Mouse (Mus musculus): ENCODE measurements around the gene Msrb3.
"Not testable (repeated sequence)": the region's sequence is repeated elsewhere in the genome, so short reads cannot be mapped to it uniquely, and the experiment has no call there.

Gene Msrb3

DNA sequence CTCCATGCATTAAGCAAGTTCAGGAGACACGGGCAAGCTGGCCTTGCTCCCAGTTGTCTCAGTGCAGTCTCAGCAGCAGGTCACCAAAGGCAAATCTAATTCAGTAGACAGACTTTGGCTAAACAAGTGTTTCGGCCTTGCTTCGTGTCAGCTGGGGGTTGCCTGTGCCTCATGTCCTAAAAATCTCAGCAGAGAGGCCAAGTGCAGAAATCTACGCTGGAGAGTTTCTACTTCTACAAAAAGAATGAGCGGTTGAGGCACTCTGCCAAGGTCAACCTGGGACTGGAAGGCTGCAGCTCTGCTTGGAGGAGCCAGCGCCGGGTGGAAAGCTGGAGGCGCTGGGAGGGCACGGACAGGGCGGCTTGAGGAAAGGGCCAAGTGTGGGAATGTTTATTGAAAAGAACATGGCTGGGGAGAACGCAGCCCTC lies 147.6 kb downstream of the Msrb3 start:
- DNase-seq (ENCODE audit: low spot score in 2 of 2), result no peak

DNA sequence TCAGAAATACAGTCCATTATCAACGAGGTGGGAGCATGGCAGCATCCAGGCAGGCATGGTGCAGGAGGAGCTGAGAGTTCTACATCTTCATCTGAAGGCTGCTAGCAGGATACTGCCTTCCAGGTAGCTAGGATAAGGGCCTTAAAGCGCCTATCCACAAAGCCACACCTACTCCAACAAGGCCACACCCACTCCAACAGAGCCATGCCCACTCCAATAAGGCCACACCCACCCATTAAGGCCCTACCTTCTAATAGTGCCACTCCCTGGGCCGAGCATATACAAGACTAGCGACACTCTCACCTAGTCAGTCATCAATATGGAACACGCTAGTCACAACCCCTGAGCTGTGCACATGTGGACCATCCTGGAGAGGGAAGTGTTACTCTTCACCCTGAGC lies 149.3 kb downstream of the Msrb3 start:
- not testable (repeated sequence) for DNase-seq (ENCODE audit: low spot score in 2 of 2)

DNA sequence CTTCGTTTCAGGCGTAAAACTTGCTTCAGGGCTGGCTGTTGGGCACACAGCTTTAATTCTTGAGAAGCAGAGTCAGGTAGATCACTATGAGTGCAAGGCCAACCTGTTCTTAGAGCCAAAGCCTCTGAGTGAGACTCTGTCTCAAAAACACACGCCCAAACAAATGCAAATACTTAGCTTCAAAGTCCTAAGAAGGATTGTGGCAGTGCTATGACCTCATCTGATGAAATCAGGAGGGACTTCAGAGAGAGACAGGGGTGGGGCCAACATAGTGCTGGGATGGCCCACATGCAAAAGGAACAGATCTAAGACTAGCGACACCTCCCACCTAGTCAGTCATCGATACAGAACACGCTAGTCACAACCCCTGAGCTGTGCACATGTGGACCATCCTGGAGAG lies 150.7 kb downstream of the Msrb3 start:
- DNase-seq (ENCODE audit: low spot score in 2 of 2), result no peak

DNA sequence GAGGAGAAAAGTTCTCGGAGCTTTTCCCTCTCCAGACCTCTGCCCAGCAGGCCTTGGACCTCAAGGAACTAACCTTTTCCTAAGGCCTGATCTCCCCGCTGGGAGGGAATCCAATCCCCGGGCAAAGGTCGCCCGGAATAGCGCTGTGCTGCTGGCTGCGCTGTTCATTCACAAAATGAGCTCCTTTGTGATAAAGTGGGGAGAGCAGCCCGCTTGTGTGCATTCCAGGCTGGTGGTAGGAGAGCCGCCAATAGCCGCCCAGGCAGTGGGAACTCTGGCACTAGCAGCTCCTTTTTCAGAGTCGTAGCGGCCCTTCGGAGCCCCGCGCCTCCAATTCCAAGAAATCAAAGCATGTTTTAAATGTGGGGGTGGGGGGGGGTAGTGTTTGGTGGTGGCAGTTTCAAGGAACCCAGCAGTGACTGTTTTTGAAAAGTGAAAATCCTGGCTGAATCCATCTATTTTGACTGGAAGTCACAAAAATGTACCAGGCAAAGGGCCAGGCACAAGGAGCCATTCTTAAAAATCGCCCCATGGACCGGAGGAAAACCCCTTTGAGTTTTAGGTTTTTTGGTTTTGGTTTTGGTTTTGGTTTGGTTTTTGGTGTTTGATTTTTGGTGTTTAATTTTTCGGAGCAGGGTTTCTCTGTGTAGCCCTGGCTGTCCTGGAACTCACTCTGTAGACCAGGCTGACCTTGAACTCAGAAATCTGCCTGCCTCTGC lies 153.6 kb downstream of the Msrb3 start:
- DNase-seq (ENCODE audit: low spot score in 2 of 2), result no peak

DNA sequence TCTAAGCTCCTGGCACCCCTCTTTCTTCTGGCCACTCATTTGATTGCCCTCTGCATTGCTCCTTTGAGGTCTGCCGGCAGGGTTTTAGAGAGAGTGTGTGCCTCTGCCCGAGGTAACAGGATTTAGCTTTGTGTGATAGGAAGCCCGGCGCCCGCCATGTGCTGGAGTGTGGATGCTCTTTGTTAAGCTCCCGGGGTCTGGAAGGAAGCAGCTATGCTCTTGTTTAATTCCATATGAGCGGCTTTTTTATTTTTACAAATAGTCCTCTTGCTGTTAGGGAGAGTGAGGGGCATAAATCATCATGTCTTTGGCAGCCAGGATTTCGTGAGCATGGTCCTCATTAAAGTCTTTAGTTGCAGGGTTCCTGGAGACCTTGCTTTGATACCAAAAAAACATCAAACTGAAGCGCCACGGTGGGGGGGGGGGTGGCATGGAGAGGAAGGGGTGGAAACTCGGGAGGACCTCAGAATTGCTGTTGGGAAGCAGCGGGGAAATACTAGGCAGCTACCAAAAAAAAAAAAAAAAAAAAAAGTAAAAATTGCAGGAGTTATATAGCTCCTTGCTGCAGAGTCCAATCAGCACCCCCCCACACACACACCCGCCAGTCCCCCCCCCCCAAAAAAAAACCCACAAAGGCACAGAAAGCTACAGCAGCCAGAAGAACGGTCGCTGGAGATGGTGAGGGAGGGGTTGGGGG lies 154.3 kb downstream of the Msrb3 start:
- DNase-seq (ENCODE audit: low spot score in 2 of 2), result no peak

DNA sequence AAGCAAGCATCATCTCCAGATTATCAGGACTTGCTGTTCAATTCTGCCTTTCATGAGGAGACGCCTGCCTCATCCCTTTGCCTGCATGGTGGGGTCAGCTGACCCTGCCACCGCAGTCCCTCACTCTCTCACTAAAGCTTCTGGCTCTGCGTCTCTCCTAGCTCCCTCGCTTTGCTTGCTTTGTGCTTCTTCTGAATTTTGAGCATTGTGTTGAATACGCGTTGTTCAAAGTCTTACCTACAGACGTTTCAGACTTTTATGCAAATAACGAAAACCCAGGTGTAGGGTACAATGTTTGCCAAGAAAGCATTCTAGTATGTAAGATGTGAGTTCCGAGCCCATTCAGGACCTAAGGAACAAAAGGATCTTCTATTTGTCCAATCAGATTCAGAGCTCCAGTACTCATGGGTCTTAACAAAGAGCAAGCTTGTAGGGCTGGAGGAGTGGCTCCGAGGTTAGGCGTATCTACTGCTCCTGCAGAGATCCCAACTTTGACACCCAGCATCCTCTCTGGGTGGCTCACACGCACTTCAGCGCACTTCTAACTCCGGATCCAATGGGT lies 162.3 kb downstream of the Msrb3 start:
- DNase-seq (ENCODE audit: low spot score in 2 of 2), result no peak

DNA sequence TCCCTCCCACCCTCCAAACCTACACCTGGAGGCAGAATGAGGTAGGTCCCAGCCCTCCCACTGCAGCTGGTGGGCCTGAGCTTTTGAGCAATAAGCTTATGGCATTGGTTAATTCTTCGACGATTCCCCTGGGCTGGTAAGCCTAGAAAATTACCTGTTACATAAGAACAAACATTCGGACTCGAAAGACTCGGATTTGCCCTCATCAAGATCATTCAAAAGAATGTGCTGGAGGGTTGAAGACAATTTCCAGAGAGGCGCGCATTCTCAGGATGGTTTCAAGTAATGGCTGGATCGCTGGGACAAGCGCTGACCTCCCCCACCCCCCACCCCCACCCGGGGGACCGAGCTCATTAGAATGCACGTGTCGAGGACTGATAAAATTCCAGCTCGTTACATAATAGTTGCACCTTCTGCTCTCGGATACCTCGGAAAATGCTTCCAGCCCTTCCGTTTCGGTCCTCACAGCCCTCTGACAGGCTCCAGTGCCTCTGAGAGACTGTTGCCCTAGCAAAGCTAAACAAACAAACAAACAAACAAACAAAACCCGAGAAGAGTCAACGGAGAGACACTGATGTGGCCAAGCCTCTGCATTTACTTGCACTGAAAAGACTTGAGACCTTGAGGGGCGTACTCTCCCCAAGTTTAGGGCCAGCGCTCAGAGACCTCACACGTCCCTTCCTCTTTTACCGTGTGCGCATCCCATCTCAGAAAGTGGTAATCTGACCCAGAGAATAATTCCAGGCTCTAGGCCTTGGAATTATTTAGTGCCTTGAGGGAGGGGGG lies 163.0 kb downstream of the Msrb3 start:
- DNase-seq (ENCODE audit: low spot score in 2 of 2), result no peak

DNA sequence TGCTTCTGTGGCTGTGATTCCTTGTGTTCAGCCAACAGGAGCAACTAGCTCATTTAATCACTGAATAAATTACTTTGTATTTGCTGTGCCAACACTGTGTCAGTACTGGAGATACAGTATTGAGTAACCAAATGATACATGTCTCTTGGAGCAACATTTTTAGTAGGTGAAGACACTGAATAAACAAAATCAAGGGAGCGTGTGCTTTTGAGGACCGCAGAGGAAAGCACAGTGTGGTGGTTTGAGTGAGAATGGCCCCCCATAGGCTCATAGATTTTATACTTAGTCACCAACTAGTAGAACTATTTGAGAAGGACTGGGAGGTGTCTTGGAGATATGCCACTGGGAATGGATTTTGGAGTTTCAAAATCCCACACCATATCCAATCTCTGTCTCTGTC lies 164.5 kb downstream of the Msrb3 start:
- no peak for DNase-seq (ENCODE audit: low spot score in 2 of 2)
